Mouse (Mus musculus) right cerebral cortex, postnatal 36 days (tissue): ENCODE results near the gene Zcchc4.
"Not testable (repeated sequence)": the region's sequence is repeated elsewhere in the genome, so short reads cannot be mapped to it uniquely, and the experiment has no call there.

ENCODE experiments used
- DNase-seq, 2 experiments: peaks; one replicate each; pipeline ENCODE4 v3.0.0; 2022; ENCODE audit warnings: low spot score in 2 of 2, mixed read lengths in 1 of 2

The Zcchc4 gene

GRCm38 (mm10) chr5:52775237-52775636 is at the start of gene Zcchc4:
TSS of gene Zcchc4 (plus strand) at chr5:52775409.
- no peak for DNase-seq

GRCm38 (mm10) chr5:52727747-52728146 is 47.5 kb upstream of the Zcchc4 start:
- no peak for DNase-seq

- no peak for DNase-seq
Observed at GRCm38 (mm10) chr5:52732811-52733210, 42.4 kb upstream of the Zcchc4 start.

- DNase-seq: no peak
Observed at GRCm38 (mm10) chr5:52736046-52736445, 39.2 kb upstream of the Zcchc4 start.

- peak; percentile 10 to 33 for DNase-seq
Observed at GRCm38 (mm10) chr5:52741391-52742111, 33.7 kb upstream of the Zcchc4 start, which contains the start of gene Pi4k2b. TSS of gene Pi4k2b (plus strand) at chr5:52741574.

- no peak for DNase-seq
Observed at GRCm38 (mm10) chr5:52742112-52742813, 32.9 kb upstream of the Zcchc4 start.

GRCm38 (mm10) chr5:52743231-52743630 is 32.0 kb upstream of the Zcchc4 start:
- DNase-seq: no peak

- DNase-seq: no peak
Observed at GRCm38 (mm10) chr5:52746920-52747319, 28.3 kb upstream of the Zcchc4 start.

GRCm38 (mm10) chr5:52748732-52749131 is 26.5 kb upstream of the Zcchc4 start:
- no peak for DNase-seq

GRCm38 (mm10) chr5:52753146-52753545 is 22.1 kb upstream of the Zcchc4 start:
- DNase-seq: no peak

GRCm38 (mm10) chr5:52754196-52754595 is 21.0 kb upstream of the Zcchc4 start:
- no peak for DNase-seq

GRCm38 (mm10) chr5:52755337-52755736 is 19.9 kb upstream of the Zcchc4 start:
- DNase-seq: no peak

- no peak for DNase-seq
Observed at GRCm38 (mm10) chr5:52755989-52756388, 19.2 kb upstream of the Zcchc4 start.

GRCm38 (mm10) chr5:52762586-52762985 is 12.6 kb upstream of the Zcchc4 start:
- DNase-seq: no peak

GRCm38 (mm10) chr5:52774267-52774666 is 942 bp upstream of the Zcchc4 start:
- no peak for DNase-seq

- DNase-seq: not testable (repeated sequence)
Observed at GRCm38 (mm10) chr5:52776466-52777354, 1.5 kb downstream of the Zcchc4 start.

- peak; percentile 81 to 85 for DNase-seq
Observed at GRCm38 (mm10) chr5:52782523-52783250, 7.5 kb downstream of the Zcchc4 start.

GRCm38 (mm10) chr5:52783251-52783620 is 8.0 kb downstream of the Zcchc4 start:
- DNase-seq: no peak

- DNase-seq: no peak
Observed at GRCm38 (mm10) chr5:52783957-52784356, 8.7 kb downstream of the Zcchc4 start.

- DNase-seq: no peak
Observed at GRCm38 (mm10) chr5:52786556-52787322, 11.5 kb downstream of the Zcchc4 start.

GRCm38 (mm10) chr5:52793230-52793629 is 18.0 kb downstream of the Zcchc4 start:
- no peak for DNase-seq
